Mouse (Mus musculus): ENCODE measurements at regions not wholly inside any gene's neighbourhood (a gene's known extent, or its start where the extent isn't known, plus 50 kb on each side); places are given as distances from the start of the nearest gene placed in this dataset.
A peak's percentile ranks its signal among the peaks of the same experiment; 100 is the strongest.

GRCm38 (mm10) chr10:111694227-111695200, 188.4 kb downstream of the Phlda1 start:
- no peak for DNase-seq (ENCODE audit: low read depth, low spot score)

- no peak for DNase-seq (ENCODE audit: low read depth, low spot score)
Observed at GRCm38 (mm10) chr10:111695918-111696760, 190.1 kb downstream of the Phlda1 start.

DNA sequence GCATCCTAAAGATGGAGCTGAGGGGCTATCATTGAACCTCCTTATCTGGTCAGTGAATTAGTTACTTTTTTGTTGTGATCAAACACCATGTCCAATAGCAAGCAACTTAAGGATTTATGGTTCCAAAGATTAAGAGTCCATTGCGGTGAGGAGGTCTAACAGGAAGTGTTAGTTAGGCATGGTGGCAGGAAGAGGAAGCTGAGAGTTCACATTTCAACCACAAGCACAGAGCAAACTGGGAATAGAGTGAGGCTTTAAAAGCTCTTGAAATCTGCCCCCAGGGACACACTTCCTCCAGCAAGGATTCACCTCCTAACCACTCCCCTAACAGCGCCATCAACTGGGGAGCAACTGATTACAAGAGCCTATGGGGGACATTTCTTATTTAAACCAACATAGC, 190.9 kb downstream of the Phlda1 start:
- no peak for DNase-seq (ENCODE audit: low read depth, low spot score)

- DNase-seq (ENCODE audit: low read depth, low spot score) = no peak
Observed at GRCm38 (mm10) chr10:111699557-111700508, 193.7 kb downstream of the Phlda1 start.

DNA sequence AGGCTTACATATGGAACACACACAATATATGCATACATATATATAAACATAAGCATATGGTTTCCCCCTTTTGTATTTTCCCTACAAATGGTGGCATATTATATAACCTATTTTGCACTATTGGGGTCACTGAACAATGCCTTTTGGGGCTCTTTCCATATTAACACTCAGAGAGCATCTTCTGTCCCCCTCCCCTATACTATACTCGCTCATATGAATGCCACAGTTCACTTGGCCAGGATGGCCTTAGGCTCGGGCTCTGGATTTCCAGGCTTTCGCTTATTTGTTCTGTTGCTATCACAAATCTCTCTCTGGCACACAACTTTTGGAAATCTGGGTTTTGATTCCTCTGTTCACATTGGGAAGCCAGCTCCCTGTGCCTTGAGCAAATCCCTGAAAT, 194.5 kb downstream of the Phlda1 start:
- no peak for DNase-seq (ENCODE audit: low read depth, low spot score)

GRCm38 (mm10) chr10:111701138-111701537, 195.1 kb downstream of the Phlda1 start:
- no peak for DNase-seq (ENCODE audit: low read depth, low spot score)

DNA sequence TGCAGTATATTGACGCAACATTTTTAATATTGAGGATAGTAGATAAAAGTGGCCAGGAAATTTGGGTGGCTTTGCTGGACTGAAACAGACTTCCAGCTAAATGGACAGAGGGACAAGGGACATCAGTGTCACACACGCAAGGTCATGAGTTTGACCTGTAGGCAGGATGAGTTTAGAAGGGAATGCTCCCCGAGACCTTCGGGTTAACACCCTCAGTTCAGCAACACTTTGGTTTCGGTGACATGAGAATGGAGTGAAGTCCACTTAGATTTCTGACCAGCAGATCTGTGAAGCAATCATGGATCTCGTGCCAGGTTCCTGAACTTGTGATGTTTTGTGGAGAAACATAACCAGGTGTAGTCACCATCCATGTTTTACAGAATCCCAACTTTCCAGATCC, 196.3 kb downstream of the Phlda1 start:
- DNase-seq (ENCODE audit: low read depth, low spot score) = no peak

GRCm38 (mm10) chr10:111703447-111703846, 197.4 kb downstream of the Phlda1 start:
- DNase-seq (ENCODE audit: low read depth, low spot score) = no peak

- DNase-seq (ENCODE audit: low read depth, low spot score) = no peak
Observed at GRCm38 (mm10) chr10:111711519-111712113, 205.5 kb downstream of the Phlda1 start.

DNA sequence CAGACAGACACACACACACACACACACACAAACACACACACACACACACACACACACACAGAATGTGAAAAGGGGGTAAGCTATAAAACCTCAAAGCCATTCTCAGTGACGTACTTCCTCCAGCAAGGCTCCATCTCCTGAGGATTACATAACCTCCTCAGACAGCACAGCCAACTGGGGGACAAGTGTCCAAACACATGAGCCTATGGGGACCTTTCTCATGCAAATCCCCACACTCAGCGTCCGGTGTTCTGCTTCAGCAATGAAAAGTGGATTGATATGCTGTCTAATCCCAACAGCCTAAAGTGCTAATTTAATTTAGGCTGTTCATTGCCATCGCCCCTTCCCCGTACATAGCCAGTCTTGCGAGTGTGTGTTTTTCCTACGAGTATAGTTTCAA, 206.9 kb downstream of the Phlda1 start:
- no peak for DNase-seq (ENCODE audit: low read depth, low spot score)

- no peak for DNase-seq (ENCODE audit: low read depth, low spot score)
Observed at GRCm38 (mm10) chr10:111713676-111714075, 207.6 kb downstream of the Phlda1 start.

DNA sequence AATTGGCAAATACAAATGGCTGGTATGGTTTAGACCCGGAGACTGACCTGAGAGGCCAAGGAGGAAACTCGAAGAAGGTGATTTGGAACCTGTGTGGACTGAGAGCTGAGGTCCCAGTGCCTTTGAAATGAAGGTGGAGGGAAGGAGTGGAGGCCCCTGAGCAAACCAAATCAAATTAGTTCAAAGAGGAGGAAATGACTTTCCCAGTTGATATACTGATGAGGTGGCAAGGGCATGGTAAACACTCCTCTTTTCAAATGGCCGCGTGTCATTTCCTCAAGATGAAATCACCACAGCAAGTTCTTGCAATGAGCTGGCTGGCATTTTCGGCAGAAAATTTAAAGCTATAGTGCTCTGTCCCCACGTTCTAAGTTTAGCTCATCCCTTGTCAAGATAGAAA, 209.1 kb downstream of the Phlda1 start:
- DNase-seq (ENCODE audit: low read depth, low spot score) = no peak

DNA sequence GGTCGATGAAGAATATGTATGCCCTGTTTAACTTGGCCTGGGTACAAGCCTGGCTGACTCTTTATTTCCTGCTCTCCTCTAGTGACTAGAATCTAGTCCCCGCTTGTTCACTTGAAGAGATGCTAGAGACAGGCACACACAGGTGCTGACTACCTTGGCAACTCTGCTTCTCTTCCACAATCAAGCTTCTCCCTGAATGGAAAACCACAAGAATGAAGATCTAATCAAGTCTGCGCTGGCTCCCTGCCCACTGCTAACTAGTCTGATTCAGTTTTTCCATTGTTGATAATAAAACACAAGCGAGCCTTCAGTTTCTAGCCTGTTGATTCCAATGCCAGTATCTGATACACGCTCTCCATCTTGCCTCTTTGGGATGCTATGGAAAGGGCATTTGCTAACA, 213.5 kb downstream of the Phlda1 start:
- DNase-seq (ENCODE audit: low read depth, low spot score) = peak; percentile 61

DNA sequence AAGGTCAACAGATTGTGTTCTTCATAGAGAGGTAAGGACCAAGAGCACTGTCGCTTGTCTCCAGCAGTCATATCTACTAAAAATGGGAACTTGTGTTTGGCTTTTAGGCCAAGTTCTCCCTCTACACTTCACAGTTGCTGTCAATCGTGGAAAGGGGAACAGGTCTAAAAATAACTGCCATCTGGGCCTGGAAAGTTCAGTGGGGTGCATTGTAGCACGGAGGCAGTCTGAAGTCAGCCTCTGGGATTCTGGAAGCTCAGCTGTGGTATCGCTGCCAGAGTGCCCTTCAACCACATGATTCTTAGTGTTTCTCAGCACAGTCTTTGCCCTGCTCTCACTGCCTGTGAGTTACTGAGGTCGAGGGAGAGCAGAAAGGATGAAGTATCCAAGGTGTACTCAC, 215.0 kb downstream of the Phlda1 start:
- DNase-seq (ENCODE audit: low read depth, low spot score) = no peak

GRCm38 (mm10) chr10:111723885-111724284, 217.8 kb downstream of the Phlda1 start:
- no peak for DNase-seq (ENCODE audit: low read depth, low spot score)

- no peak for DNase-seq (ENCODE audit: low read depth, low spot score)
Observed at GRCm38 (mm10) chr10:111724574-111725414, 218.7 kb downstream of the Phlda1 start.

DNA sequence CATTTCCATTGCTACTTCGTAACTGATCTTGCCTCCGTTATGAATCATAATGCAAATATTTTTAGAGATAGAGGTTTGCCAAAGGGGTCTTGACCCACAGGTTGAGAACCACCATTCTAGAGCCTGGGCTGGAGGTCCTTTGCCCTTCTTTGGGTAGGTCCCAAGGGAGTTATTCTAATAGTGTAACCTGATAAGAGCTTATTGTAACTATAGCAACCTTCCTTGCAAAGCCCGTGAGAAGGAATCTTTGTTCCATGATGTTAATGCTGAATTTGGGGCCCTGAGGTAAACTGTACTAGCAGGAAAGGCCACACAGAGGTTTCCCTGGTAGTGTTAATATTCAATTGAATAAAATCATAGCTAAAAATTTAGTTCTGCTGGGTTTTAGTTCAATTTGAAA, 229.9 kb downstream of the Phlda1 start:
- no peak for DNase-seq (ENCODE audit: low read depth, low spot score)

DNA sequence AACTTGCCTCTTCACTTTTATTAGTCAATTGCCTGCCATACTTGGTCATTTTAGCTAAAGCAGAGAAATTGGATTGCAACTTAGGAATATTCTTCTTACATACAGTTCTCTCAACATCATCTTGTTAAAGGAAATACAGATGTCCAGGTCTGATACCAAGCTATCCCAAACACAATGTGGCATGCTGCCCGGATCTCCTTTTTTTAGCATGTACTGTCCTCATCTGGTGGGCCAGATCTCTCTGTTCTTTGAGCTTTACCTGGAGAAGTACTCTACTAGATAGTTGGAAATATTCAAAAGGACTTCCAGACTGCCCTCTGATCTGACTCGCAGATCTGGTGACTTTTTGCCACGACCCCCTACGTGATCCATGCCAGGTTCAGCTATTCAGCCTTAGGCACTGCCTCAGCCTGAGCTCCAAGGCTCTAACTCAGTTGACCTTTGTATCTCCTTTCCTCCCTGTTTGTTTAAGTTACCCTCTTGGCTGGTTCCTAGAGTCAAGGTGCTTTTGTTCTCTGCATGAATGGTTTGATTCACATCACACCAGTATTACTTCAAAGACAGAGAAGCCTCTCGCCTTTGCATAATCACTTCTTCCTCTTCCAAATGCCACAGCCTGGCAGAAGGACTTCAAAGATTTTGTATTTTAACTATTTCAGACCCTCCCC, 232.9 kb upstream of the Krr1 start:
- no peak for DNase-seq (ENCODE audit: low read depth, low spot score)

DNA sequence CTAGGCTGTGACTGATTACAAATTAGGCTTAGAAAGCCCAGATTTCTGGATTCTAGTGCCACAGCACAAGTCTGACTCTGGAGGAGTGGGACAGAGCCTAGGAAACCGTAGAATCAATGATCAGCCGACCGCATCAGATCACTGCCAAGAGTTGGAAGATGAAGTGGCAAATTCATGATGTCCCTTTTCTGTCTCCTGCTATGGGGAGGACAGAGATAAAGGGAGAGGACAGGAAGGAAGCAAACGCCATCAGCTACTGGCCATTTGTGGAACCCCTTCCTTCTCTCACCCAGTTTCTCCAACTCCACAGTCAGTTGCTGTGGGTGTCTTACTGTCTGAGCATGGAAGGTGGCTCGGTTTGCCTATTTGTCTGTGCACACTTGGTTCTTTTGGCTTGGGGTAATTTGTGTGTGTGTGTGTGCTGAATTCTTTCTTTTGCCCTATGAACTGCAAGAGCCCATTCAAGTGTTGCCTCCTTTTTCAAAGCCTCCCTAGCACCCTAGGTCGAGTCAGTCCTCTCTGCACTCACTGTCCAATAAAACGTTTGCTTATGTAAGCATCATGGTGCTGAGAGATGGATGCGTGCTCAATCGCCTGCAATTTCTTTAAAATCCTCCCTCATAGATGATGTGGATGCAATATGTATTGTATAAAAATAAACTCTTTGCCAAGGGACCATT, 231.7 kb upstream of the Krr1 start:
- no peak for DNase-seq (ENCODE audit: low read depth, low spot score)

All from CD4-positive helper T cell, adult 2 months (primary cell).